Mouse (Mus musculus) CH12.LX (cell line): ENCODE measurements at regions not wholly inside any gene's neighbourhood (a gene's known extent, or its start where the extent isn't known, plus 50 kb on each side); places are given as distances from the start of the nearest gene placed in this dataset.

Source experiments
- DNase-seq: peaks from one replicate; pipeline ENCODE4 v3.0.0-alpha.2; 2013; ENCODE audit errors: extremely low read depth
- H3K27ac ChIP-seq: 2 replicates; pipeline ENCODE4 v1.5.1; 2012; ENCODE audit warnings: low read depth, mild to moderate bottlenecking, control low read depth, moderate library complexity; ENCODE audit not compliant: insufficient read depth
- H3K27me3 ChIP-seq: replicated peaks from 2 replicates; pipeline ENCODE3; 2012; ENCODE audit warnings: inconsistent platforms
- H3K36me3 ChIP-seq, 2 experiments: replicated peaks in 1 of 2; 2 replicates each; pipeline versions ENCODE3 to v1.6.1; 2012; ENCODE audit warnings: inconsistent platforms in 1 of 2, low read length in 1 of 2, mild to moderate bottlenecking in 1 of 2, mixed read lengths in 1 of 2, moderate library complexity in 1 of 2; ENCODE audit not compliant: control insufficient read depth in 1 of 2, insufficient read depth in 1 of 2
- H3K4me1 ChIP-seq, 2 experiments: 2 replicates each; pipeline ENCODE4 v1.6.1; 2012; ENCODE audit warnings: inconsistent platforms in 1 of 2, moderate library complexity in 1 of 2; ENCODE audit not compliant: insufficient read depth in 2 of 2, control insufficient read depth in 1 of 2
- H3K4me2 ChIP-seq: 2 replicates; pipeline ENCODE4 v1.6.1; 2012; ENCODE audit warnings: low read depth, mild to moderate bottlenecking, control low read depth; ENCODE audit not compliant: poor library complexity, insufficient read depth, severe bottlenecking
- H3K4me3 ChIP-seq, 3 experiments: fragments of 150-350 bp in 1 of 3; sonication (generic) in 1 of 3; replicated peaks in 1 of 3; 2 replicates each; pipeline versions ENCODE3 to v1.5.1; 2011 to 2012; ENCODE audit warnings: low read depth in 2 of 3, low read length in 2 of 3, mild to moderate bottlenecking in 2 of 3, moderate library complexity in 2 of 3, control low read depth in 1 of 3, improper control_type of control experiment in 1 of 3, inconsistent platforms in 1 of 3, mixed read lengths in 1 of 3; ENCODE audit not compliant: poor library complexity in 1 of 3
- H3K79me2 ChIP-seq: replicated peaks from 2 replicates; pipeline ENCODE4 v1.6.1; 2012; ENCODE audit warnings: mild to moderate bottlenecking, moderate library complexity; ENCODE audit not compliant: control insufficient read depth, poor library complexity, insufficient read depth, severe bottlenecking; ENCODE audit errors: extremely low read depth
- H3K9ac ChIP-seq: 2 replicates; pipeline ENCODE4 v1.6.1; 2012; ENCODE audit warnings: low read depth, mild to moderate bottlenecking, control low read depth, moderate library complexity; ENCODE audit not compliant: insufficient read depth
- H3K9me3 ChIP-seq: replicated peaks from 2 replicates; pipeline ENCODE3; 2012; ENCODE audit warnings: low read length, inconsistent platforms, mixed read lengths
- BHLHE40 ChIP-seq: IDR thresholded peaks from 2 replicates; pipeline ENCODE4 v1.6.1; 2011; ENCODE audit warnings: mild to moderate bottlenecking, low read depth, low read length, improper control_type of control experiment
- CHD1 ChIP-seq: IDR thresholded peaks from 2 replicates; pipeline ENCODE4 v1.6.1; 2012; ENCODE audit warnings: low read depth, low read length, improper control_type of control experiment, inconsistent platforms
- CTCF ChIP-seq, 2 experiments: IDR thresholded peaks in 1 of 2; conservative IDR thresholded peaks in 1 of 2; 2 replicates each; pipeline ENCODE4 v1.5.1; 2011 to 2012; ENCODE audit warnings: low read depth in 2 of 2, low read length in 2 of 2, improper control_type of control experiment in 1 of 2, inconsistent platforms in 1 of 2, mild to moderate bottlenecking in 1 of 2, moderate library complexity in 1 of 2
- ETS1 ChIP-seq: conservative IDR thresholded peaks from 2 replicates; pipeline ENCODE4 v1.6.1; 2012; ENCODE audit warnings: low read depth, mild to moderate bottlenecking, inconsistent platforms, low read length, improper control_type of control experiment, moderate library complexity
- IRF4 ChIP-seq: IDR thresholded peaks from 2 replicates; pipeline ENCODE4 v1.6.1; 2014; ENCODE audit warnings: low read depth, mild to moderate bottlenecking, inconsistent platforms, low read length, improper control_type of control experiment
- MAFK ChIP-seq: IDR thresholded peaks from 2 replicates; pipeline ENCODE4 v1.6.1; 2011; ENCODE audit warnings: low read length, improper control_type of control experiment; ENCODE audit not compliant: insufficient replicate concordance
- MXI1 ChIP-seq: IDR thresholded peaks from 2 replicates; pipeline ENCODE4 v1.6.1; 2011; ENCODE audit warnings: mild to moderate bottlenecking, low read depth, low read length, improper control_type of control experiment
- MYC ChIP-seq: IDR thresholded peaks from 2 replicates; pipeline ENCODE4 v1.6.1; 2011; ENCODE audit warnings: low read depth, mild to moderate bottlenecking, improper control_type of control experiment, low read length
- NELFE ChIP-seq: IDR thresholded peaks from 2 replicates; pipeline ENCODE4 v1.6.1; 2011; ENCODE audit warnings: low read depth, low read length, improper control_type of control experiment
- PAX5 ChIP-seq: IDR thresholded peaks from 2 replicates; pipeline ENCODE4 v1.6.1; 2012; ENCODE audit warnings: low read length, inconsistent platforms, mixed read lengths
- POLR2A ChIP-seq: IDR thresholded peaks from 2 replicates; pipeline ENCODE4 v1.6.1; 2011; ENCODE audit warnings: low read depth, mild to moderate bottlenecking, improper control_type of control experiment, low read length
- RAD21 ChIP-seq: IDR thresholded peaks from 2 replicates; pipeline ENCODE4 v1.6.1; 2011; ENCODE audit warnings: low read depth, mild to moderate bottlenecking, low read length, improper control_type of control experiment, moderate library complexity
- SIN3A ChIP-seq: IDR thresholded peaks from 2 replicates; pipeline ENCODE4 v1.6.1; 2012; ENCODE audit warnings: low read length, improper control_type of control experiment, inconsistent platforms
- UBTF ChIP-seq: IDR thresholded peaks from 2 replicates; pipeline ENCODE4 v1.6.1; 2012; ENCODE audit warnings: low read depth, mild to moderate bottlenecking, inconsistent platforms, low read length, improper control_type of control experiment, moderate library complexity
- USF1 ChIP-seq: IDR thresholded peaks from 2 replicates; pipeline ENCODE4 v1.6.1; 2014; ENCODE audit warnings: low read depth, mild to moderate bottlenecking, inconsistent platforms, low read length, improper control_type of control experiment
- ZKSCAN1 ChIP-seq: IDR thresholded peaks from 2 replicates; pipeline ENCODE4 v1.6.1; 2012; ENCODE audit warnings: low read depth, inconsistent platforms, low read length, improper control_type of control experiment, borderline replicate concordance
- ZMIZ1 ChIP-seq: IDR thresholded peaks from 2 replicates; pipeline ENCODE4 v1.6.1; 2012; ENCODE audit warnings: low read depth, mild to moderate bottlenecking, inconsistent platforms, low read length, improper control_type of control experiment
- dilution Hi-C: fragments of 300-500 bp; cut with MboI; formaldehyde crosslinking; loops from 2 replicates; pipeline ENCODE4 v1.14.3; 2020; ENCODE audit warnings: low sequenced_read_pairs; ENCODE audit not compliant: extremely low pct_unique_long_range_greater_than_20kb, extremely low pct_ligation_motif_present
- in situ Hi-C: fragments of 300-500 bp; cut with MboI; formaldehyde crosslinking; loops from 3 replicates; pipeline ENCODE4 v1.14.3; 2019; ENCODE audit warnings: low sequenced_read_pairs, low pct_ligation_motif_present, low pct_unique_long_range_greater_than_20kb, mixed read lengths

DNA sequence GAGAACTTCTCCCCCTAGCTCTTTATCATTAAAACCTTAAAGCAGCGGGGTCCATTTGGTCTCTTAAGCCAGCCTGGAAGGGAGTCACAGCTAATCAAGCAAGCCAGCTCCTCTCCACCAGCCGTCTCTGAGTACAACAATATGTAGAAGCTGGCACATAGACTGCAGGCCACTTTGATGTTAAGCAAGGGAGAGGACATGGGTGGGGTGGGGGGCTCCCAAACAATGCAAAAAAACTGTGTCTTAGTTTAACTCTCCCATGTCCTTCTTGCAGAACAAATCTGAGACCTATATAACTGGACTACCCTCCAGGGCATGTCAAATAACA is 93.3 kb upstream of the Jarid2 start:
- Histone ChIP-seq H3K36me3 (no peaks in the 10 kb centered on the region), H3K9me3 (peaks cover 5% of the 10 kb centered on the region), H3K79me2 (no peaks in the 10 kb centered on the region), H3K4me1 (peaks cover 0 to 3% of the 10 kb centered on the region in 2 experiments; a peak in 1 of 4 replicates), H3K4me2 (no peak overlapping the region), H3K4me3 (no peak overlapping the region), H3K9ac (no peak overlapping the region), H3K27ac (no peak overlapping the region), H3K27me3 (no peaks in the 10 kb centered on the region)
- TF ChIP-seq CHD1 = no peak
- no peak for DNase-seq
- in situ Hi-C loops = no loop called here
- dilution Hi-C loops = no loop called here

DNA sequence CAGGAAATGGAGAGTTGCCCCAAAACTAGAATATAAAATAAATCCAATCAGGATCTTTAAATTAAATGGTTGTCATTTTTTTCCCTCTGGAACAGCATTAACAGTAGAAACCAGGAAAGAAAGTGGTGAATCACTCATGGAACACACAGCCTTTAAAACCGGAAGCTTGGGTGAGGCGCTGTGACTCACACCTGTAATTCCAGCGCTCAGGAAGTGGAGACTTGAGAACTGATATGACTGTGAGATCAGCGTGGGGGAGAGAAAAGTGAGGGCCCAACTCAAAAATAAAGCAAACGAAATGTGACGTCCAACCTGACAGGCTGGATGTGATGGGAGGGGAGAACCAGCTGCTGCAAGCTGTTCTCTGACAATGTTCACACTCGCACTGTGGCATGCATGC is 86.9 kb upstream of the Jarid2 start:
- Histone ChIP-seq H3K4me2 (no peak overlapping the region), H3K4me1 (peaks cover 0 to 3% of the 10 kb centered on the region in 2 experiments; a peak in 1 of 4 replicates), H3K9ac (no peak overlapping the region), H3K36me3 (no peaks in the 10 kb centered on the region), H3K79me2 (no peaks in the 10 kb centered on the region), H3K4me3 (no peak overlapping the region), H3K27ac (no peak overlapping the region), H3K9me3 (no peaks in the 10 kb centered on the region), H3K27me3 (no peaks in the 10 kb centered on the region)
- TF ChIP-seq MXI1 (no peak), IRF4 (no peak), RAD21 (no peak)
- dilution Hi-C loops = no loop called here
- in situ Hi-C loops = no loop called here
- no peak for DNase-seq

DNA sequence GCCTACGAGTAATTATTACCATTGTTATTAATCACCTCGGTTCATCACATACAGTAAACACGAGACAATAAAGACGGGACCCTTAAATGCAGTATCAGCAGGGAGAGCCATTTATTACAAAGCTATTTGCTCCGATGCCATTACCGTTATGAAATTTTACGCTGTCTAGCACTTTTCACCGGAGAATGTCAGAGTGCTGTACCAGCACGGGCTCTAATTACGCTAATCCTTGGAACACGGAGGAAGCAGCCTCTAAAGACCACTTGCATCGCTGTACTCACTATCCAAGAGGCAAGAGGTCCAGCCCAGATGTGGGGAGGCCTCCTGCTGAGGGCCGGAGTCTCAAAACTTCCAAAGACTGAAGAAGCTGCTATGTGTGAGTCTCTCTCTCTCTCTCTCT is 79.2 kb upstream of the Jarid2 start:
- Histone ChIP-seq H3K9ac (no peak overlapping the region), H3K4me2 (no peak overlapping the region), H3K4me1 (peaks cover 0 to 6% of the 10 kb centered on the region in 2 experiments; a peak in 1 of 4 replicates), H3K27me3 (no peaks in the 10 kb centered on the region), H3K27ac (no peak overlapping the region), H3K36me3 (no peaks in the 10 kb centered on the region), H3K9me3 (no peaks in the 10 kb centered on the region), H3K79me2 (no peaks in the 10 kb centered on the region), H3K4me3 (no peak overlapping the region)
- DNase-seq = no peak
- in situ Hi-C loops = no loop called here
- dilution Hi-C loops = no loop called here
- TF ChIP-seq USF1 = no peak
- no peak for TF ChIP-seq MAFK
- no peak for TF ChIP-seq RAD21
- no peak for TF ChIP-seq ZMIZ1
- TF ChIP-seq ZKSCAN1 = no peak
- no peak for TF ChIP-seq POLR2A
- TF ChIP-seq ETS1 = no peak
- no peak for TF ChIP-seq UBTF
- TF ChIP-seq PAX5 = no peak
- TF ChIP-seq SIN3A = no peak
- TF ChIP-seq NELFE = no peak
- TF ChIP-seq CTCF (conservative IDR thresholded peaks at IDR 0.05 in 1 of 2, IDR thresholded peaks at IDR 0.05 in 1 of 2; ENCODE audit: low read depth in 2 of 2, low read length in 2 of 2) = no peak
- TF ChIP-seq BHLHE40 = no peak
- no peak for TF ChIP-seq MYC
